Mouse (Mus musculus) left cerebral cortex, adult 8-10 months (tissue): ENCODE measurements around the gene Mylk4. TPM values are rescaled to one million over a fixed set of nuclear protein-coding genes. Genes with fewer than 3 reads are reported as not detected.

Experiments
- DNase-seq, 2 experiments: peaks; one replicate each; pipeline ENCODE4 v3.0.0; 2022; ENCODE audit warnings: low spot score in 2 of 2
- total RNA-seq, 4 experiments: library from RNA; stranded (reverse); gene quantifications; 2 replicates each; pipeline ENCODE4 v1.2.4; 2022

Mylk4 gene
- total RNA-seq, 4 experiments from 2014 or later = 0.33 to 0.89 (median 0.80) TPM

GRCm38 (mm10) chr13:32797085-32797484 lies 13.3 kb upstream of the Mylk4 start:
- DNase-seq = no peak

- no peak for DNase-seq
These were observed 11.4 kb upstream of the Mylk4 start for GRCm38 (mm10) chr13:32795166-32795565.

GRCm38 (mm10) chr13:32794619-32795018 lies 10.9 kb upstream of the Mylk4 start:
- DNase-seq = no peak

- DNase-seq = no peak
These were observed 6.0 kb upstream of the Mylk4 start for GRCm38 (mm10) chr13:32789781-32790180.

GRCm38 (mm10) chr13:32787584-32787983 lies 3.8 kb upstream of the Mylk4 start:
- DNase-seq = no peak

- DNase-seq = no peak
These were observed 699 bp downstream of the Mylk4 start for GRCm38 (mm10) chr13:32783055-32783454.

GRCm38 (mm10) chr13:32778861-32779260 lies 4.9 kb downstream of the Mylk4 start:
- DNase-seq = no peak

- DNase-seq = no peak
These were observed 7.4 kb downstream of the Mylk4 start for GRCm38 (mm10) chr13:32776350-32776749.

GRCm38 (mm10) chr13:32775889-32776288 lies 7.9 kb downstream of the Mylk4 start:
- no peak for DNase-seq

- DNase-seq = no peak
These were observed 13.8 kb downstream of the Mylk4 start for GRCm38 (mm10) chr13:32769960-32770359.

- DNase-seq = peak in 1 of 2 experiments; percentile 10
These were observed 15.7 kb downstream of the Mylk4 start for GRCm38 (mm10) chr13:32768104-32768503.

GRCm38 (mm10) chr13:32764448-32764847 lies 19.3 kb downstream of the Mylk4 start:
- DNase-seq = no peak

- no peak for DNase-seq
These were observed 20.6 kb downstream of the Mylk4 start for GRCm38 (mm10) chr13:32763141-32763540.

- no peak for DNase-seq
These were observed 23.0 kb downstream of the Mylk4 start for GRCm38 (mm10) chr13:32760795-32761194.

- no peak for DNase-seq
These were observed 24.7 kb downstream of the Mylk4 start for GRCm38 (mm10) chr13:32759036-32759435.

- no peak for DNase-seq
These were observed 31.6 kb downstream of the Mylk4 start for GRCm38 (mm10) chr13:32752066-32752657.

- no peak for DNase-seq
These were observed 33.2 kb downstream of the Mylk4 start for GRCm38 (mm10) chr13:32750507-32750906.

- DNase-seq = no peak
These were observed 35.3 kb downstream of the Mylk4 start for GRCm38 (mm10) chr13:32748421-32748820.

GRCm38 (mm10) chr13:32741161-32741560 lies 42.6 kb downstream of the Mylk4 start:
- DNase-seq = no peak

GRCm38 (mm10) chr13:32731283-32731682 lies 52.5 kb downstream of the Mylk4 start:
- DNase-seq = no peak

- DNase-seq = no peak
These were observed 59.1 kb downstream of the Mylk4 start for GRCm38 (mm10) chr13:32724606-32725005.

GRCm38 (mm10) chr13:32721717-32722116 lies 62.0 kb downstream of the Mylk4 start:
- peak in 1 of 2 experiments; percentile 30 for DNase-seq

- no peak for DNase-seq
These were observed 64.5 kb downstream of the Mylk4 start for GRCm38 (mm10) chr13:32719284-32719683.

- DNase-seq = no peak
These were observed 66.0 kb downstream of the Mylk4 start for GRCm38 (mm10) chr13:32717709-32718108.
